Mouse (Mus musculus) layer of hippocampus, postnatal 14 days (tissue): ENCODE measurements around the gene Eps8. TPM values are rescaled to one million over a fixed set of nuclear protein-coding genes. Genes with fewer than 3 reads are reported as not detected.

ENCODE experiments used
- DNase-seq, 2 experiments: peaks; one replicate each; pipeline ENCODE4 v3.0.0; 2021 to 2022; ENCODE audit warnings: low spot score in 2 of 2, mixed read lengths in 1 of 2
- total RNA-seq, 2 experiments: library from RNA; stranded (reverse); gene quantifications; 2 replicates each; pipeline ENCODE4 v1.2.3; 2021

Eps8 gene
- total RNA-seq, 2 experiments from 2014 or later = 52.1 to 59.3 TPM

- no peak for DNase-seq
These were observed 26.0 kb downstream of the Eps8 start for GRCm38 (mm10) chr6:137628715-137629114.

- DNase-seq = no peak
These were observed 33.7 kb downstream of the Eps8 start for GRCm38 (mm10) chr6:137621021-137621420.

- no peak for DNase-seq
These were observed 40.8 kb downstream of the Eps8 start for GRCm38 (mm10) chr6:137613903-137614302.

GRCm38 (mm10) chr6:137612071-137612547 lies 42.6 kb downstream of the Eps8 start:
- peak in 1 of 2 experiments; percentile 21 for DNase-seq

GRCm38 (mm10) chr6:137608160-137608930 lies 46.3 kb downstream of the Eps8 start:
- no peak for DNase-seq

- DNase-seq = no peak
These were observed 48.1 kb downstream of the Eps8 start for GRCm38 (mm10) chr6:137606541-137606940.

- DNase-seq = no peak
These were observed 50.0 kb downstream of the Eps8 start for GRCm38 (mm10) chr6:137604417-137605248.

- no peak for DNase-seq
These were observed 56.4 kb downstream of the Eps8 start for GRCm38 (mm10) chr6:137598306-137598705.

- DNase-seq = no peak
These were observed 57.1 kb downstream of the Eps8 start for GRCm38 (mm10) chr6:137597442-137598058.

- no peak for DNase-seq
These were observed 62.1 kb downstream of the Eps8 start for GRCm38 (mm10) chr6:137592582-137592981.

GRCm38 (mm10) chr6:137589245-137589618 lies 65.4 kb downstream of the Eps8 start:
- DNase-seq = no peak

GRCm38 (mm10) chr6:137588481-137589244 lies 66.0 kb downstream of the Eps8 start:
- peak in 1 of 2 experiments; percentile 28 for DNase-seq

- no peak for DNase-seq
These were observed 66.8 kb downstream of the Eps8 start for GRCm38 (mm10) chr6:137587866-137588265.

- DNase-seq = no peak
These were observed 69.4 kb downstream of the Eps8 start for GRCm38 (mm10) chr6:137585229-137585628.

- DNase-seq = no peak
These were observed 71.6 kb downstream of the Eps8 start for GRCm38 (mm10) chr6:137583056-137583455.

- no peak for DNase-seq
These were observed 72.3 kb downstream of the Eps8 start for GRCm38 (mm10) chr6:137582207-137582889.

GRCm38 (mm10) chr6:137581331-137582010 lies 73.2 kb downstream of the Eps8 start:
- DNase-seq = no peak

GRCm38 (mm10) chr6:137580503-137580902 lies 74.2 kb downstream of the Eps8 start:
- no peak for DNase-seq

GRCm38 (mm10) chr6:137576670-137577371 lies 77.9 kb downstream of the Eps8 start:
- no peak for DNase-seq
